Mouse (Mus musculus) hindbrain, embryonic 13.5 days (tissue): Measurements from ENCODE around the gene Atp6v1b1. TPM values are rescaled to one million over a fixed set of nuclear protein-coding genes. Genes with fewer than 3 reads are reported as not detected.
"Not testable (repeated sequence)": the region's sequence is repeated elsewhere in the genome, so short reads cannot be mapped to it uniquely, and the experiment has no call there.

Experiments
- ATAC-seq: fragments of 200-750 bp; cut with Nextera tagmentation; 2 replicates; pipeline ENCODE4 v1.8.0; 2017; ENCODE audit warnings: moderate TSS enrichment; ENCODE audit not compliant: low FRiP score
- H3K27ac ChIP-seq: fragments of 300-500 bp; sonication (generic); 2 replicates; pipeline ENCODE4 v1.5.1; 2015; ENCODE audit warnings: inconsistent platforms, mild to moderate bottlenecking, moderate library complexity
- H3K27me3 ChIP-seq: fragments of 300-500 bp; sonication (generic); 2 replicates; pipeline ENCODE4 v1.6.1; 2015; ENCODE audit warnings: mild to moderate bottlenecking, inconsistent platforms
- H3K36me3 ChIP-seq: fragments of 300-500 bp; sonication (generic); 2 replicates; pipeline ENCODE4 v1.6.1; 2015; ENCODE audit warnings: mild to moderate bottlenecking, inconsistent platforms
- H3K4me1 ChIP-seq: fragments of 300-500 bp; sonication (generic); replicated peaks from 2 replicates; pipeline ENCODE4 v1.6.1; 2015; ENCODE audit warnings: inconsistent platforms
- H3K4me2 ChIP-seq: fragments of 300-500 bp; sonication (generic); 2 replicates; pipeline ENCODE4 v1.6.1; 2015; ENCODE audit warnings: inconsistent platforms, mild to moderate bottlenecking, moderate library complexity
- H3K4me3 ChIP-seq: fragments of 300-500 bp; sonication (generic); 2 replicates; pipeline ENCODE4 v1.5.1; 2015; ENCODE audit warnings: mild to moderate bottlenecking, inconsistent platforms
- H3K9ac ChIP-seq: fragments of 300-500 bp; sonication (generic); 2 replicates; pipeline ENCODE4 v1.6.1; 2015; ENCODE audit warnings: mild to moderate bottlenecking, inconsistent platforms
- H3K9me3 ChIP-seq: fragments of 300-500 bp; sonication (generic); 2 replicates; pipeline ENCODE4 v1.6.1; 2016; ENCODE audit warnings: inconsistent platforms
- WGBS: fragments of 180-500 bp; shearing (Covaris S2); methylation state at CpG from one replicate; pipeline ENCODE4 v1.1.7; 2015; 5-methylcytosine and 5-hydroxymethylcytosine counted together
- polyA plus RNA-seq: library from polyadenylated mRNA; unstranded; fragments of >200 nt; fragmentation: Nextera tagmentation; extraction: Ambion mirVana; gene quantifications from 2 replicates; pipeline ENCODE4 v1.2.1, GENCODE M21; 2015

The Atp6v1b1 gene
- polyA plus RNA-seq, 1 experiment from 2014 or later = not detected

- 2% methylated on average over 35 of the region's 35 CpGs for WGBS
- Histone ChIP-seq H3K9ac (0 out of 2 replicates have a peak overlapping the region, but pooled peaks have one; percentile 1), H3K4me1 (peaks cover 17% of the 10 kb centered on the region), H3K27ac (no peak overlapping the region), H3K4me3 (peak overlapping the region; percentile 13), H3K4me2 (peak overlapping the region; percentile 37), H3K36me3 (peaks cover 9% of the 10 kb centered on the region), H3K9me3 (no peaks in the 10 kb centered on the region), H3K27me3 (peaks cover 66% of the 10 kb centered on the region)
- no peak; the same call in 1 of the 2 replicates for ATAC-seq
Measured at GRCm38 (mm10) chr6:83762880-83763431, 20.2 kb downstream of the Atp6v1b1 start.

GRCm38 (mm10) chr6:83766982-83767381 is 24.2 kb downstream of the Atp6v1b1 start:
- H3K27ac ChIP-seq = no peak overlapping the region
- H3K4me1 ChIP-seq = peaks cover 12% of the 10 kb centered on the region
- WGBS = 95% methylated on average over 3 of the region's 3 CpGs

GRCm38 (mm10) chr6:83768485-83768884 is 25.7 kb downstream of the Atp6v1b1 start:
- Histone ChIP-seq H3K27ac (no peak overlapping the region), H3K9me3 (no peaks in the 10 kb centered on the region), H3K27me3 (peaks cover 17% of the 10 kb centered on the region), H3K4me3 (no peak overlapping the region), H3K36me3 (peaks cover 57% of the 10 kb centered on the region), H3K4me2 (no peak overlapping the region), H3K4me1 (peaks cover 9% of the 10 kb centered on the region), H3K9ac (no peak overlapping the region)
- WGBS = 86% methylated on average over 5 of the region's 5 CpGs
- no peak for ATAC-seq

More at GRCm38 (mm10) chr6:83766982-83767381, 24.2 kb downstream of the Atp6v1b1 start:
- no peak overlapping the region for H3K9ac ChIP-seq
- H3K4me3 ChIP-seq = no peak overlapping the region
- peaks cover 46% of the 10 kb centered on the region for H3K36me3 ChIP-seq
- ATAC-seq = no peak
- H3K27me3 ChIP-seq = peaks cover 32% of the 10 kb centered on the region
- no peak overlapping the region for H3K4me2 ChIP-seq
- H3K9me3 ChIP-seq = no peaks in the 10 kb centered on the region

GRCm38 (mm10) chr6:83774126-83774525 is 31.3 kb downstream of the Atp6v1b1 start:
- H3K27me3 ChIP-seq = no peaks in the 10 kb centered on the region

GRCm38 (mm10) chr6:83774781-83775563 is 32.2 kb downstream of the Atp6v1b1 start:
- Histone ChIP-seq H3K4me3 (peak overlapping the region; percentile 93), H3K9ac (peak overlapping the region; percentile 97), H3K4me1 (peaks cover 30% of the 10 kb centered on the region), H3K27me3 (no peaks in the 10 kb centered on the region), H3K36me3 (peaks cover 28% of the 10 kb centered on the region), H3K4me2 (peak overlapping the region; percentile 76), H3K27ac (peak overlapping the region; percentile 87), H3K9me3 (no peaks in the 10 kb centered on the region)
- 2% methylated on average over 14 of the region's 14 CpGs for WGBS
- ATAC-seq = peak; percentile 56

More at GRCm38 (mm10) chr6:83774126-83774525, 31.3 kb downstream of the Atp6v1b1 start:
- 73% methylated on average over 9 of the region's 9 CpGs for whole genome bisulfite sequencing
- H3K9me3 ChIP-seq = no peaks in the 10 kb centered on the region
- no peak overlapping the region for H3K27ac ChIP-seq
- H3K9ac ChIP-seq = peak overlapping the region; percentile 97; the same call in 1 of the 2 replicates
- peaks cover 37% of the 10 kb centered on the region for H3K36me3 ChIP-seq
- peak overlapping the region; percentile 93; the same call in 1 of the 2 replicates for H3K4me3 ChIP-seq
- H3K4me1 ChIP-seq = peaks cover 30% of the 10 kb centered on the region
- H3K4me2 ChIP-seq = peak overlapping the region; percentile 76
- ATAC-seq = no peak

GRCm38 (mm10) chr6:83775638-83776293 is 33.0 kb downstream of the Atp6v1b1 start, which contains the start of gene Tex261:
Tex261 (minus strand) TSS chr6:83775813.
- Histone ChIP-seq H3K27me3 (0 out of 2 replicates have a peak, but pooled peaks cover 3% of the 10 kb centered on the region), H3K4me1 (peaks cover 30% of the 10 kb centered on the region), H3K9me3 (no peaks in the 10 kb centered on the region), H3K4me2 (peak within 1 kb of the TSS; percentile 76), H3K36me3 (peaks cover 22% of the 10 kb centered on the region), H3K9ac (peak within 1 kb of the TSS; percentile 97), H3K27ac (peak within 1 kb of the TSS; percentile 87), H3K4me3 (peak within 1 kb of the TSS; percentile 93)
- WGBS = under 1% methylated on average over 45 of the region's 45 CpGs
- peak; percentile 95 for ATAC-seq

GRCm38 (mm10) chr6:83778306-83778705 is 35.5 kb downstream of the Atp6v1b1 start:
- Histone ChIP-seq H3K27ac (no peak overlapping the region), H3K4me3 (no peak overlapping the region), H3K9ac (no peak overlapping the region), H3K4me2 (no peak overlapping the region), H3K36me3 (0 out of 2 replicates have a peak, but pooled peaks cover 2% of the 10 kb centered on the region), H3K27me3 (0 out of 2 replicates have a peak, but pooled peaks cover 3% of the 10 kb centered on the region), H3K4me1 (peaks cover 23% of the 10 kb centered on the region), H3K9me3 (no peaks in the 10 kb centered on the region)
- WGBS = 78% methylated on average over 7 of the region's 7 CpGs
- ATAC-seq = no peak

GRCm38 (mm10) chr6:83779026-83779425 is 36.2 kb downstream of the Atp6v1b1 start:
- no peaks in the 10 kb centered on the region for H3K9me3 ChIP-seq
- 8% methylated on average over 5 of the region's 5 CpGs for WGBS
- no peak overlapping the region for H3K4me3 ChIP-seq
- no peak for ATAC-seq
- H3K27me3 ChIP-seq = 0 out of 2 replicates have a peak, but pooled peaks cover 3% of the 10 kb centered on the region
- peaks cover 16% of the 10 kb centered on the region for H3K4me1 ChIP-seq
- H3K4me2 ChIP-seq = no peak overlapping the region
- no peak overlapping the region for H3K27ac ChIP-seq
- H3K9ac ChIP-seq = no peak overlapping the region
- no peaks in the 10 kb centered on the region for H3K36me3 ChIP-seq

GRCm38 (mm10) chr6:83786426-83786825 is 43.6 kb downstream of the Atp6v1b1 start:
- 86% methylated on average over 3 of the region's 3 CpGs for whole genome bisulfite sequencing
- no peak for ATAC-seq
- H3K4me1 ChIP-seq = peaks cover 4% of the 10 kb centered on the region; the same call in 1 of the 2 replicates
- H3K4me3 ChIP-seq = no peak overlapping the region
- H3K9ac ChIP-seq = no peak overlapping the region
- H3K4me2 ChIP-seq = no peak overlapping the region
- H3K27ac ChIP-seq = no peak overlapping the region
- H3K9me3 ChIP-seq = no peaks in the 10 kb centered on the region
- H3K36me3 ChIP-seq = no peaks in the 10 kb centered on the region
- H3K27me3 ChIP-seq = peaks cover 3% of the 10 kb centered on the region; the same call in 1 of the 2 replicates

GRCm38 (mm10) chr6:83788554-83788953 is 45.8 kb downstream of the Atp6v1b1 start:
- Histone ChIP-seq H3K27me3 (peaks cover 12% of the 10 kb centered on the region; the same call in 1 of the 2 replicates), H3K9ac (peak overlapping the region; percentile 43; the same call in 1 of the 2 replicates), H3K4me3 (no peak overlapping the region), H3K4me2 (no peak overlapping the region), H3K27ac (no peak overlapping the region), H3K4me1 (peaks cover 4% of the 10 kb centered on the region; the same call in 1 of the 2 replicates), H3K36me3 (no peaks in the 10 kb centered on the region), H3K9me3 (no peaks in the 10 kb centered on the region)
- 35% methylated on average over 7 of the region's 7 CpGs for WGBS
- no peak for ATAC-seq

- H3K4me3 ChIP-seq, H3K9ac ChIP-seq, H3K36me3 ChIP-seq, H3K27ac ChIP-seq, H3K9me3 ChIP-seq, H3K4me2 ChIP-seq, ATAC-seq: not testable (repeated sequence)
- H3K27me3 ChIP-seq = peaks cover 12% of the 10 kb centered on the region; the same call in 1 of the 2 replicates
- peaks cover 12% of the 10 kb centered on the region for H3K4me1 ChIP-seq
- 88% methylated on average over 5 of the region's 5 CpGs for WGBS
Measured at GRCm38 (mm10) chr6:83790533-83790932, 47.7 kb downstream of the Atp6v1b1 start.
